Mouse (Mus musculus): ENCODE measurements around the gene Arf3. TPM values are rescaled to one million over a fixed set of nuclear protein-coding genes. Genes with fewer than 3 reads are reported as not detected.
"Not testable (repeated sequence)": the region's sequence is repeated elsewhere in the genome, so short reads cannot be mapped to it uniquely, and the experiment has no call there.

Gene Arf3
- polyA plus RNA-seq, 1 experiment: not detected

- TF ChIP-seq CTCF (IDR thresholded peaks at IDR 0.05; ENCODE audit: insufficient read depth, low read depth, low read length) (no peak), POLR2A (IDR thresholded peaks at IDR 0.05; ENCODE audit: insufficient read depth, low read depth, low read length) (no peak)
Observed at GRCm38 (mm10) chr15:98747296-98747695, 15.7 kb downstream of the Arf3 start.

GRCm38 (mm10) chr15:98746344-98746965 lies 16.6 kb downstream of the Arf3 start:
- TF ChIP-seq CTCF (IDR thresholded peaks at IDR 0.05; ENCODE audit: insufficient read depth, low read depth, low read length): no peak
- no peak for TF ChIP-seq POLR2A (IDR thresholded peaks at IDR 0.05; ENCODE audit: insufficient read depth, low read depth, low read length)
- Histone ChIP-seq H3K4me1 (ENCODE audit: control insufficient read depth, insufficient read depth, low read length) (peaks cover 27% of the 10 kb centered on the region), H3K4me3 (ENCODE audit: insufficient read depth, low read depth, low read length) (no peak overlapping the region), H3K27ac (ENCODE audit: insufficient read depth, low read depth, low read length) (no peak overlapping the region)
- 49% methylated on average over 10 of the region's 10 CpGs for WGBS

More at GRCm38 (mm10) chr15:98747296-98747695, 15.7 kb downstream of the Arf3 start:
- Histone ChIP-seq H3K4me1 (ENCODE audit: control insufficient read depth, insufficient read depth, low read length) (peaks cover 28% of the 10 kb centered on the region), H3K4me3 (ENCODE audit: insufficient read depth, low read depth, low read length) (no peak overlapping the region), H3K27ac (ENCODE audit: insufficient read depth, low read depth, low read length) (no peak overlapping the region)
- WGBS: 76% methylated on average over 6 of the region's 6 CpGs

- WGBS: 89% methylated on average over 3 of the region's 3 CpGs
- H3K4me3 ChIP-seq (ENCODE audit: insufficient read depth, low read depth, low read length); H3K27ac ChIP-seq (ENCODE audit: insufficient read depth, low read depth, low read length): not testable (repeated sequence)
- H3K4me1 ChIP-seq (ENCODE audit: control insufficient read depth, insufficient read depth, low read length): peaks cover 32% of the 10 kb centered on the region
Observed at GRCm38 (mm10) chr15:98743863-98744262, 19.2 kb downstream of the Arf3 start.

GRCm38 (mm10) chr15:98742766-98743428 lies 20.1 kb downstream of the Arf3 start:
- Histone ChIP-seq H3K4me3 (ENCODE audit: insufficient read depth, low read depth, low read length) (no peak overlapping the region), H3K4me1 (ENCODE audit: control insufficient read depth, insufficient read depth, low read length) (peaks cover 32% of the 10 kb centered on the region), H3K27ac (ENCODE audit: insufficient read depth, low read depth, low read length) (no peak overlapping the region)
- 61% methylated on average over 8 of the region's 8 CpGs for WGBS
- no peak for TF ChIP-seq CTCF (IDR thresholded peaks at IDR 0.05; ENCODE audit: insufficient read depth, low read depth, low read length)
- no peak for TF ChIP-seq POLR2A (IDR thresholded peaks at IDR 0.05; ENCODE audit: insufficient read depth, low read depth, low read length)

- WGBS: 74% methylated on average over 8 of the region's 8 CpGs
- Histone ChIP-seq H3K27ac (ENCODE audit: insufficient read depth, low read depth, low read length) (no peak overlapping the region), H3K4me3 (ENCODE audit: insufficient read depth, low read depth, low read length) (no peak overlapping the region), H3K4me1 (ENCODE audit: control insufficient read depth, insufficient read depth, low read length) (peaks cover 27% of the 10 kb centered on the region)
- TF ChIP-seq POLR2A (IDR thresholded peaks at IDR 0.05; ENCODE audit: insufficient read depth, low read depth, low read length): no peak
- no peak for TF ChIP-seq CTCF (IDR thresholded peaks at IDR 0.05; ENCODE audit: insufficient read depth, low read depth, low read length)
Observed at GRCm38 (mm10) chr15:98740219-98740618, 22.8 kb downstream of the Arf3 start.

GRCm38 (mm10) chr15:98738796-98739195 lies 24.2 kb downstream of the Arf3 start:
- WGBS: 69% methylated on average over 4 of the region's 4 CpGs
- Histone ChIP-seq H3K4me3 (ENCODE audit: insufficient read depth, low read depth, low read length) (no peak overlapping the region), H3K4me1 (ENCODE audit: control insufficient read depth, insufficient read depth, low read length) (peaks cover 20% of the 10 kb centered on the region), H3K27ac (ENCODE audit: insufficient read depth, low read depth, low read length) (no peak overlapping the region)
- TF ChIP-seq CTCF (IDR thresholded peaks at IDR 0.05; ENCODE audit: insufficient read depth, low read depth, low read length) (no peak), POLR2A (IDR thresholded peaks at IDR 0.05; ENCODE audit: insufficient read depth, low read depth, low read length) (no peak)

- TF ChIP-seq CTCF (IDR thresholded peaks at IDR 0.05; ENCODE audit: insufficient read depth, low read depth, low read length): no peak
- no peak for TF ChIP-seq POLR2A (IDR thresholded peaks at IDR 0.05; ENCODE audit: insufficient read depth, low read depth, low read length)
- no peak overlapping the region for H3K4me3 ChIP-seq (ENCODE audit: insufficient read depth, low read depth, low read length)
- peaks cover 13% of the 10 kb centered on the region for H3K4me1 ChIP-seq (ENCODE audit: control insufficient read depth, insufficient read depth, low read length)
- no peak overlapping the region for H3K27ac ChIP-seq (ENCODE audit: insufficient read depth, low read depth, low read length)
Observed at GRCm38 (mm10) chr15:98737881-98738280, 25.1 kb downstream of the Arf3 start.

GRCm38 (mm10) chr15:98736521-98736920 lies 26.5 kb downstream of the Arf3 start:
- Histone ChIP-seq H3K27ac (ENCODE audit: insufficient read depth, low read depth, low read length) (no peak overlapping the region), H3K4me1 (ENCODE audit: control insufficient read depth, insufficient read depth, low read length) (peaks cover 13% of the 10 kb centered on the region), H3K4me3 (ENCODE audit: insufficient read depth, low read depth, low read length) (no peak overlapping the region)
- WGBS: 86% methylated on average over 10 of the region's 10 CpGs
- TF ChIP-seq CTCF (IDR thresholded peaks at IDR 0.05; ENCODE audit: insufficient read depth, low read depth, low read length) (no peak), POLR2A (IDR thresholded peaks at IDR 0.05; ENCODE audit: insufficient read depth, low read depth, low read length) (no peak)

- Histone ChIP-seq H3K4me3 (ENCODE audit: insufficient read depth, low read depth, low read length) (no peak overlapping the region), H3K4me1 (ENCODE audit: control insufficient read depth, insufficient read depth, low read length) (0 out of 2 replicates have a peak, but pooled peaks cover 4% of the 10 kb centered on the region), H3K27ac (ENCODE audit: insufficient read depth, low read depth, low read length) (no peak overlapping the region)
- TF ChIP-seq CTCF (IDR thresholded peaks at IDR 0.05; ENCODE audit: insufficient read depth, low read depth, low read length) (no peak), POLR2A (IDR thresholded peaks at IDR 0.05; ENCODE audit: insufficient read depth, low read depth, low read length) (no peak)
- WGBS: 85% methylated on average over 5 of the region's 5 CpGs
Observed at GRCm38 (mm10) chr15:98733976-98734566, 28.9 kb downstream of the Arf3 start.
